Mouse (Mus musculus) hindbrain, embryonic 15.5 days (tissue): Measurements from ENCODE around the gene Dagla. TPM values are rescaled to one million over a fixed set of nuclear protein-coding genes. Genes with fewer than 3 reads are reported as not detected.

ENCODE experiments used
- ATAC-seq: fragments of 200-750 bp; cut with Nextera tagmentation; 2 replicates; pipeline ENCODE4 v1.8.0; 2017; ENCODE audit warnings: low read depth, moderate number of reproducible peaks, moderate TSS enrichment; ENCODE audit not compliant: low FRiP score
- H3K27ac ChIP-seq: fragments of 300-500 bp; sonication (generic); replicated peaks from 2 replicates; pipeline ENCODE4 v1.5.1; 2015; ENCODE audit warnings: mild to moderate bottlenecking, inconsistent platforms
- H3K27me3 ChIP-seq: fragments of 300-500 bp; sonication (generic); 2 replicates; pipeline ENCODE4 v1.6.1; 2015; ENCODE audit warnings: control low read depth, inconsistent platforms
- H3K36me3 ChIP-seq: fragments of 300-500 bp; sonication (generic); 2 replicates; pipeline ENCODE4 v1.6.1; 2015; ENCODE audit warnings: control low read depth, inconsistent platforms
- H3K4me1 ChIP-seq: fragments of 300-500 bp; sonication (generic); replicated peaks from 2 replicates; pipeline ENCODE4 v1.6.1; 2015; ENCODE audit warnings: control low read depth, inconsistent platforms
- H3K4me2 ChIP-seq: fragments of 300-500 bp; sonication (generic); 2 replicates; pipeline ENCODE4 v1.6.1; 2015; ENCODE audit warnings: moderate library complexity, mild to moderate bottlenecking, inconsistent platforms
- H3K4me3 ChIP-seq: fragments of 300-500 bp; sonication (generic); 2 replicates; pipeline ENCODE4 v1.5.1; 2015; ENCODE audit warnings: mild to moderate bottlenecking, inconsistent platforms
- H3K9ac ChIP-seq: fragments of 300-500 bp; sonication (generic); 2 replicates; pipeline ENCODE4 v1.6.1; 2015; ENCODE audit warnings: inconsistent platforms
- H3K9me3 ChIP-seq: fragments of 300-500 bp; sonication (generic); 2 replicates; pipeline ENCODE4 v1.6.1; 2016; ENCODE audit warnings: control low read depth, inconsistent platforms
- WGBS: fragments of 180-500 bp; shearing (Covaris S2); methylation state at CpG from one replicate; pipeline ENCODE4 v1.1.7; 2015; 5-methylcytosine and 5-hydroxymethylcytosine counted together
- polyA plus RNA-seq: library from polyadenylated mRNA; unstranded; fragments of >200 nt; fragmentation: Nextera tagmentation; extraction: Ambion mirVana; gene quantifications from 2 replicates; pipeline ENCODE4 v1.2.1, GENCODE M21; 2015

Dagla gene
- polyA plus RNA-seq, 1 experiment from 2014 or later, result 14.3 TPM

- H3K27me3 ChIP-seq, result peaks cover 5% of the 10 kb centered on the region; the same call in 1 of the 2 replicates
- no peak overlapping the region for H3K27ac ChIP-seq
- no peaks in the 10 kb centered on the region for H3K9me3 ChIP-seq
- no peaks in the 10 kb centered on the region for H3K36me3 ChIP-seq
- no peak for ATAC-seq
- no peak overlapping the region for H3K9ac ChIP-seq
- WGBS, result 17% methylated on average over 5 of the region's 5 CpGs
- H3K4me2 ChIP-seq, result no peak overlapping the region
- H3K4me3 ChIP-seq, result no peak overlapping the region
- H3K4me1 ChIP-seq, result no peaks in the 10 kb centered on the region
These were observed 72.8 kb downstream of the Dagla start for GRCm38 (mm10) chr19:10231871-10232270.

GRCm38 (mm10) chr19:10231016-10231415 is 73.7 kb downstream of the Dagla start:
- 18% methylated on average over 7 of the region's 7 CpGs for WGBS
- H3K9ac ChIP-seq, result no peak overlapping the region
- no peak overlapping the region for H3K27ac ChIP-seq
- no peaks in the 10 kb centered on the region for H3K4me1 ChIP-seq
- no peak overlapping the region for H3K4me3 ChIP-seq
- no peak overlapping the region for H3K4me2 ChIP-seq
- no peaks in the 10 kb centered on the region for H3K9me3 ChIP-seq
- H3K36me3 ChIP-seq, result no peaks in the 10 kb centered on the region
- H3K27me3 ChIP-seq, result peaks cover 5% of the 10 kb centered on the region; the same call in 1 of the 2 replicates
- ATAC-seq, result no peak

GRCm38 (mm10) chr19:10225767-10226166 is 78.9 kb downstream of the Dagla start:
- no peaks in the 10 kb centered on the region for H3K36me3 ChIP-seq
- no peaks in the 10 kb centered on the region for H3K27me3 ChIP-seq
- H3K9me3 ChIP-seq, result no peaks in the 10 kb centered on the region
- WGBS, result 85% methylated on average over 4 of the region's 4 CpGs
- ATAC-seq, result no peak
- H3K4me3 ChIP-seq, result no peak overlapping the region
- H3K4me2 ChIP-seq, result no peak overlapping the region
- peaks cover 3% of the 10 kb centered on the region; the same call in 1 of the 2 replicates for H3K4me1 ChIP-seq
- no peak overlapping the region for H3K27ac ChIP-seq
- no peak overlapping the region for H3K9ac ChIP-seq

- Histone ChIP-seq H3K9me3 (no peaks in the 10 kb centered on the region), H3K9ac (no peak overlapping the region), H3K4me2 (peak overlapping the region; percentile 7; the same call in 1 of the 2 replicates), H3K27ac (no peak overlapping the region), H3K36me3 (no peaks in the 10 kb centered on the region), H3K4me1 (peaks cover 3% of the 10 kb centered on the region; the same call in 1 of the 2 replicates), H3K27me3 (no peaks in the 10 kb centered on the region), H3K4me3 (no peak overlapping the region)
- 42% methylated on average over 26 of the region's 26 CpGs for WGBS
- ATAC-seq, result no peak
These were observed 79.8 kb downstream of the Dagla start for GRCm38 (mm10) chr19:10224637-10225453.

- Histone ChIP-seq H3K27me3 (no peaks in the 10 kb centered on the region), H3K36me3 (no peaks in the 10 kb centered on the region), H3K4me1 (peaks cover 3% of the 10 kb centered on the region; the same call in 1 of the 2 replicates), H3K27ac (no peak overlapping the region), H3K9ac (no peak overlapping the region), H3K4me2 (no peak overlapping the region), H3K4me3 (no peak overlapping the region), H3K9me3 (no peaks in the 10 kb centered on the region)
- ATAC-seq, result no peak
- 79% methylated on average over 4 of the region's 4 CpGs for WGBS
These were observed 81.1 kb downstream of the Dagla start for GRCm38 (mm10) chr19:10223561-10223960.

GRCm38 (mm10) chr19:10222656-10223055 is 82.0 kb downstream of the Dagla start:
- H3K4me2 ChIP-seq, result no peak overlapping the region
- H3K4me3 ChIP-seq, result no peak overlapping the region
- H3K27ac ChIP-seq, result no peak overlapping the region
- WGBS, result 50% methylated on average over 8 of the region's 8 CpGs
- no peaks in the 10 kb centered on the region for H3K27me3 ChIP-seq
- no peaks in the 10 kb centered on the region for H3K9me3 ChIP-seq
- H3K36me3 ChIP-seq, result no peaks in the 10 kb centered on the region
- no peak for ATAC-seq
- peaks cover 3% of the 10 kb centered on the region; the same call in 1 of the 2 replicates for H3K4me1 ChIP-seq
- no peak overlapping the region for H3K9ac ChIP-seq

GRCm38 (mm10) chr19:10221585-10221984 is 83.1 kb downstream of the Dagla start:
- no peak for ATAC-seq
- H3K4me3 ChIP-seq, result no peak overlapping the region
- no peaks in the 10 kb centered on the region for H3K27me3 ChIP-seq
- H3K4me1 ChIP-seq, result peaks cover 3% of the 10 kb centered on the region; the same call in 1 of the 2 replicates
- no peak overlapping the region for H3K4me2 ChIP-seq
- H3K9ac ChIP-seq, result no peak overlapping the region
- H3K9me3 ChIP-seq, result no peaks in the 10 kb centered on the region
- no peak overlapping the region for H3K27ac ChIP-seq
- H3K36me3 ChIP-seq, result no peaks in the 10 kb centered on the region
- WGBS, result 63% methylated on average over 4 of the region's 4 CpGs

GRCm38 (mm10) chr19:10219593-10219992 is 85.1 kb downstream of the Dagla start:
- Histone ChIP-seq H3K27ac (no peak overlapping the region), H3K4me1 (no peaks in the 10 kb centered on the region), H3K9ac (no peak overlapping the region), H3K4me3 (no peak overlapping the region), H3K9me3 (no peaks in the 10 kb centered on the region), H3K36me3 (no peaks in the 10 kb centered on the region), H3K27me3 (no peaks in the 10 kb centered on the region), H3K4me2 (no peak overlapping the region)
- ATAC-seq, result no peak
- WGBS, result 80% methylated on average over 6 of the region's 6 CpGs

- H3K36me3 ChIP-seq, result no peaks in the 10 kb centered on the region
- no peak; the same call in 1 of the 2 replicates for ATAC-seq
- no peaks in the 10 kb centered on the region for H3K9me3 ChIP-seq
- H3K27ac ChIP-seq, result no peak overlapping the region
- no peak overlapping the region for H3K4me2 ChIP-seq
- 38% methylated on average over 3 of the region's 3 CpGs for WGBS
- no peak overlapping the region for H3K9ac ChIP-seq
- no peak overlapping the region for H3K4me3 ChIP-seq
- H3K27me3 ChIP-seq, result no peaks in the 10 kb centered on the region
- no peaks in the 10 kb centered on the region for H3K4me1 ChIP-seq
These were observed 85.6 kb downstream of the Dagla start for GRCm38 (mm10) chr19:10219108-10219507.

- WGBS, result 85% methylated on average over 8 of the region's 8 CpGs
- Histone ChIP-seq H3K4me1 (no peaks in the 10 kb centered on the region), H3K9me3 (no peaks in the 10 kb centered on the region), H3K4me2 (no peak overlapping the region), H3K27ac (no peak overlapping the region), H3K27me3 (no peaks in the 10 kb centered on the region), H3K4me3 (no peak overlapping the region), H3K36me3 (peaks cover 7% of the 10 kb centered on the region; the same call in 1 of the 2 replicates), H3K9ac (no peak overlapping the region)
- no peak for ATAC-seq
These were observed 88.6 kb downstream of the Dagla start for GRCm38 (mm10) chr19:10216101-10216500.

- 90% methylated on average over 10 of the region's 10 CpGs for WGBS
- no peak for ATAC-seq
- no peak overlapping the region for H3K4me2 ChIP-seq
These were observed 90.7 kb downstream of the Dagla start for GRCm38 (mm10) chr19:10213796-10214471.

GRCm38 (mm10) chr19:10210885-10211284 is 93.8 kb downstream of the Dagla start:
- WGBS, result 92% methylated on average over 4 of the region's 4 CpGs

More at GRCm38 (mm10) chr19:10213796-10214471, 90.7 kb downstream of the Dagla start:
- H3K36me3 ChIP-seq, result peaks cover 19% of the 10 kb centered on the region; the same call in 1 of the 2 replicates
- no peaks in the 10 kb centered on the region for H3K27me3 ChIP-seq
- no peak overlapping the region for H3K27ac ChIP-seq
- H3K9ac ChIP-seq, result no peak overlapping the region
- H3K4me3 ChIP-seq, result no peak overlapping the region
- H3K4me1 ChIP-seq, result no peaks in the 10 kb centered on the region
- no peaks in the 10 kb centered on the region for H3K9me3 ChIP-seq

More at GRCm38 (mm10) chr19:10210885-10211284, 93.8 kb downstream of the Dagla start:
- no peaks in the 10 kb centered on the region for H3K27me3 ChIP-seq
- ATAC-seq, result no peak
- H3K4me1 ChIP-seq, result no peaks in the 10 kb centered on the region
- H3K4me3 ChIP-seq, result no peak overlapping the region
- H3K27ac ChIP-seq, result no peak overlapping the region
- H3K9ac ChIP-seq, result no peak overlapping the region
- H3K9me3 ChIP-seq, result no peaks in the 10 kb centered on the region
- peaks cover 35% of the 10 kb centered on the region for H3K36me3 ChIP-seq
- no peak overlapping the region for H3K4me2 ChIP-seq
